Mouse (Mus musculus) forebrain, embryonic 13.5 days (tissue): ENCODE results near the gene Abcc8. TPM values are rescaled to one million over a fixed set of nuclear protein-coding genes. Genes with fewer than 3 reads are reported as not detected.

Experiments
- ATAC-seq: fragments of 200-750 bp; cut with Nextera tagmentation; 2 replicates; pipeline ENCODE4 v1.8.0; 2017
- H3K27ac ChIP-seq: fragments of 300-500 bp; sonication (generic); 2 replicates; pipeline ENCODE4 v1.5.1; 2015; ENCODE audit warnings: inconsistent platforms, mild to moderate bottlenecking, moderate library complexity
- H3K27me3 ChIP-seq: fragments of 300-500 bp; sonication (generic); 2 replicates; pipeline ENCODE4 v1.6.1; 2015; ENCODE audit warnings: mild to moderate bottlenecking, inconsistent platforms
- H3K36me3 ChIP-seq: fragments of 300-500 bp; sonication (generic); 2 replicates; pipeline ENCODE4 v1.6.1; 2015; ENCODE audit warnings: mild to moderate bottlenecking, inconsistent platforms; ENCODE audit not compliant: poor library complexity, severe bottlenecking
- H3K4me1 ChIP-seq: fragments of 300-500 bp; sonication (generic); 2 replicates; pipeline ENCODE4 v1.6.1; 2015; ENCODE audit warnings: inconsistent platforms
- H3K4me2 ChIP-seq: fragments of 300-500 bp; sonication (generic); 2 replicates; pipeline ENCODE4 v1.6.1; 2015; ENCODE audit warnings: inconsistent platforms, mild to moderate bottlenecking, moderate library complexity
- H3K4me3 ChIP-seq: fragments of 300-500 bp; sonication (generic); 2 replicates; pipeline ENCODE4 v1.5.1; 2015; ENCODE audit warnings: mild to moderate bottlenecking, inconsistent platforms
- H3K9ac ChIP-seq: fragments of 300-500 bp; sonication (generic); 2 replicates; pipeline ENCODE4 v1.6.1; 2015; ENCODE audit warnings: mild to moderate bottlenecking, inconsistent platforms
- H3K9me3 ChIP-seq: fragments of 300-500 bp; sonication (generic); replicated peaks from 2 replicates; pipeline ENCODE4 v1.6.1; 2016; ENCODE audit warnings: inconsistent platforms
- WGBS: fragments of 180-500 bp; shearing (Covaris S2); methylation state at CpG from one replicate; pipeline ENCODE4 v1.1.7; 2015; 5-methylcytosine and 5-hydroxymethylcytosine counted together
- polyA plus RNA-seq: library from polyadenylated mRNA; unstranded; fragments of >200 nt; fragmentation: Nextera tagmentation; extraction: Ambion mirVana; gene quantifications from 2 replicates; pipeline ENCODE4 v1.2.1, GENCODE M21; 2015

The Abcc8 gene
- polyA plus RNA-seq, 1 experiment from 2014 or later = 10.2 TPM

DNA sequence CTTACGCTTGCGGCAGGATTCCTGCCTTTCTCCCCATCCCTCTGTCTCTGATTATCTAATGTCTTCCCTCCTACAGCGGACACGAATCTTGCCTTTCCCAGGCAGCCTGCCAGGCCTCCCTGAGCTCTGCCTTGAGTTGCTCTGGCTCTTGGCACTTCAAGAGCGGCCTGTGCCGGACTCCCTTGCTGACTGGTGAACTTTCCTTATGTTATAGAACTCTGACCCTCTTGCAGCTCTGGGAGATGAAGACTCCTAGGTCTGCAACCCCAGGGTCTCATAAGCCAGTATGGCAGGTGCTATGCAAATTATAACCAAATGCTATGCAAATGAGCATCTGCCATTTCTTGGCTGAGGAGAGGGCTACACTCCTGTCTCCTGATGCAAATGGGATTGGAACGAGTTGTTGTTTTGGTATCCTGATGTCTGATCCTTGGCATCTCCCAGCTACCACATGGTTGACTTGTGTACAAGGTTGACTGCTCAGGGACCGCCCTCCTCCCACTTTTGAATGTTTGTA lies 76.7 kb downstream of the Abcc8 start:
- H3K36me3 ChIP-seq = no peaks in the 10 kb centered on the region; the same call in 1 of the 2 replicates
- peak; percentile 72 for ATAC-seq
- no peaks in the 10 kb centered on the region for H3K9me3 ChIP-seq
- H3K27ac ChIP-seq = peak overlapping the region; percentile 85
- H3K4me2 ChIP-seq = 0 out of 2 replicates have a peak overlapping the region, but pooled peaks have one; percentile 7
- H3K4me1 ChIP-seq = peaks cover 36% of the 10 kb centered on the region
- no peak overlapping the region for H3K9ac ChIP-seq
- H3K27me3 ChIP-seq = no peaks in the 10 kb centered on the region
- H3K4me3 ChIP-seq = no peak overlapping the region
- WGBS = 66% methylated on average over 8 of the region's 8 CpGs

DNA sequence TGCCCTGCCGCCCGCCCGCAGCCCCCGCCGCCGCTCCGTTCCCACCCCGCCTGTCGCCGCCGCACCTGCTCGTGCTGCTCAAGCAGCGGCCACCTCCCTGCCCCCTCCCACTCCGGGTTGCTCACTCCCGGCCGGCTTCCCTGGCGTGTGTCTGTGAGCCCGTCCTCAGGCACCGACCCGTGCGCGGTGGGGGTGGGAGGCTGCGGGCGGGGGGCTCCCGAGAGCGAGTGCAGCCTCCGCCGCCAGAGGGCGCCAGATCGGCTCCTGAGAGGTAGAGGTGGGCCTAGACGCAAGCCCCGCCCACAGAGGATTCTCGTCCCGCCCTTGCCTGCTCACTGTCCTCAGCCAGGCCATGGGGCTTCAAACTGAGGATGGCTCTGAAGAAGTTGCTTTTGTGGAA lies 79.3 kb downstream of the Abcc8 start, which contains the start of gene Kcnj11:
TSS of gene Kcnj11 (minus strand) at position 202 of the 400 bp plus-strand sequence.
- peak within 1 kb of the TSS; percentile 77 for H3K4me2 ChIP-seq
- peak within 1 kb of the TSS; percentile 79 for H3K9ac ChIP-seq
- H3K4me3 ChIP-seq = peak within 1 kb of the TSS; percentile 58
- H3K27me3 ChIP-seq = peaks cover 4% of the 10 kb centered on the region
- no peaks in the 10 kb centered on the region for H3K9me3 ChIP-seq
- H3K27ac ChIP-seq = no peak within 1 kb of the TSS
- ATAC-seq = peak; percentile 75
- peaks cover 47% of the 10 kb centered on the region for H3K4me1 ChIP-seq
- H3K36me3 ChIP-seq = no peaks in the 10 kb centered on the region
- whole genome bisulfite sequencing = 2% methylated on average over 34 of the region's 34 CpGs

DNA sequence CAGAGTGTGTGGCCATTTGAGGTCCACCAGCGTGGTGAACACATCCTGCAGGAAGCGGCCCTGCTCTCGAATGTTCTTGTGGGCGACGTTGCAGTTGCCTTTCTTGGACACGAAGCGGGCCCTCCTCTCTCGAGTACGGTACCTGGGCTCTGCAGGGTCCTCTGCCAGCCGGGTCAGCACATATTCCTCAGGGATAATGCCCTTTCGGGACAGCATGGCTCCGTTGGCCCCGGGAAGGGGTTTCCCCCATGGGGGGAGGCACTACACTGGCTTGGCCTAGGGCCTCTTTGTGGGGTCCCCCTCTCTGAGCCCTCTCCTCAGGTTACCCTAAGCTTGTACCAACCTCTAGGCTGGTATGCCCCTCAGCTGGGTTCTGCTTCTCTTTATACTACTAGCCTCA lies 80.2 kb downstream of the Abcc8 start:
- WGBS = 88% methylated on average over 13 of the region's 13 CpGs
- Histone ChIP-seq H3K27ac (no peak overlapping the region), H3K9ac (0 out of 2 replicates have a peak overlapping the region, but pooled peaks have one; percentile 79), H3K9me3 (no peaks in the 10 kb centered on the region), H3K36me3 (no peaks in the 10 kb centered on the region), H3K4me2 (peak overlapping the region; percentile 77), H3K4me1 (peaks cover 44% of the 10 kb centered on the region), H3K27me3 (peaks cover 12% of the 10 kb centered on the region), H3K4me3 (peak overlapping the region; percentile 58)
- no peak for ATAC-seq

DNA sequence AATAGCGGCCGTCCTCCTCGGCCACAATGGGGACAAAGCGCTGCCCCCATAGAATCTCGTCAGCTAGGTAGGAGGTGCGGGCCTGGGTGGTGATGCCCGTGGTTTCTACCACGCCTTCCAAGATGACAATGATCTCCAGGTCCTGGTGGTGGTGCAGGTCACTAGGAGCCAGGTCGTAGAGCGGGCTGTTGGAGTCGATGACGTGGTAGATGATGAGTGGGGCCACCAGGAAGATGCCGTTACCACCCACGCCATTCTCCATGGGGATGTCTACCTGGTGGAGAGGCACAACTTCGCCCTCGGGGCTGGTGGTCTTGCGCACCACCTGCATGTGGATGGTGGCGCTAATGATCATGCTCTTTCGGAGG lies 80.9 kb downstream of the Abcc8 start:
- Histone ChIP-seq H3K4me1 (peaks cover 36% of the 10 kb centered on the region), H3K36me3 (no peaks in the 10 kb centered on the region), H3K9me3 (no peaks in the 10 kb centered on the region), H3K27ac (no peak overlapping the region), H3K27me3 (peaks cover 15% of the 10 kb centered on the region), H3K4me2 (no peak overlapping the region), H3K9ac (no peak overlapping the region), H3K4me3 (no peak overlapping the region)
- 93% methylated on average over 19 of the region's 19 CpGs for WGBS
- no peak for ATAC-seq

DNA sequence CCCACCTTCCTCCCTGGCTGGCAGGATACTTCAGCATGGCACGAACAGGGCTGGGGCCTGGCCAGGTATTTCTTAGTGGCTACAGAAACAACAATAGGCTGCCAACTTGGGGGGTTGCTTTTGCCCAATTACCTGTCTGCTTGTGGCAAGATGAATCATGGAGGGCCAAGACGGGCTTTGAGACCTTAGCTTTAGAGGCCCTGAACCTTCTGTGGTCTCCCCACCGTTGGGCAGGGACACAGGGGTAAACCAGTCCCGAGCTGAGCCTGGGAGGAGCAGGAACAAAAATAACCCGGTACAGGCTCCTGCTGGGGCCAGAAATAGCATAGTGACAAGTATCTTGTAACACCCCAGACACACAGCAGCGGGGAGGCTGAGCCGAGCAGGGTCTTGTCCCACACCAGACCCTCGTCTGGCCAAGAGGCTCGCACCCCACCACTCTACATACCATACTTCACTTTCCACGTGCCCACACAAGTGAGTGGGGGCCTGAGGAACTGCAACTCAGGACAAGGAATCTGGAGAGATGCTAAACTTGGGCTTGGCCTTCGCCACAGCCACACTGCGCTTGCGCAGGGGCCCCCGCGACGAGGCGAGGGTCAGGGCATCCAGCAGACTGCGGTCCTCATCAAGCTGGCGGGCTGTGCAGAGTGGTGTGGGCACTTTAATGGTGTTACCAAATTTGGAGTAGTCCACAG lies 81.5 kb downstream of the Abcc8 start:
- WGBS = 85% methylated on average over 19 of the region's 19 CpGs

DNA sequence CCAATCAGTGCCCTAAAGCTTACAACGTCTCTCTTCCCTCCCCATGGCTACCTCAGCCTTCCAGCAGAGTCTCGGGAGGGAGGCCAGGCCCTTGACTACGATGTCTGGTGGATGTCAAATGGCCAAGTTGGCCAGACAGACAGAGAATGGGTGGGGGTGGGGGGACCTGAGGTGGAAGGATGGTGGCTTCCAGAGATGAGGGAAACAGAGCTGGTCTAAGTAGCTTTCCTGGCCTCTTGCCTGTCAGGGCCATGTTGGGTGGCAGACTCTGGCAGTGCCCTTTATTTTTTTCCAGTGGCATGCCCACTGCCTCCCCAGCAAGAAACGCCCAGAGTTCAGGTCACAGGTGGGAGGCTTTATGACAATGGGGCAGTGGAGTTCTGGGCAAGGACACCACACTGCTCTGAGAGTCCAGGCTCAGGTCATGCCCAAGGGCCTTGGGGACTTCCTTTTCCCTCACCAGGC lies 82.5 kb downstream of the Abcc8 start:
- Histone ChIP-seq H3K27ac (no peak overlapping the region), H3K4me3 (no peak overlapping the region), H3K9ac (no peak overlapping the region), H3K9me3 (no peaks in the 10 kb centered on the region), H3K27me3 (peaks cover 15% of the 10 kb centered on the region), H3K4me1 (peaks cover 21% of the 10 kb centered on the region), H3K36me3 (no peaks in the 10 kb centered on the region), H3K4me2 (peak overlapping the region; percentile 29)
- no peak for ATAC-seq
- WGBS = 63% methylated on average over 4 of the region's 4 CpGs

More for the DNA sequence above, 81.5 kb downstream of the Abcc8 start:
- no peaks in the 10 kb centered on the region for H3K36me3 ChIP-seq
- peak overlapping the region; percentile 29 for H3K4me2 ChIP-seq
- H3K27me3 ChIP-seq = peaks cover 15% of the 10 kb centered on the region
- no peak for ATAC-seq
- no peak overlapping the region for H3K4me3 ChIP-seq
- H3K9me3 ChIP-seq = no peaks in the 10 kb centered on the region
- H3K4me1 ChIP-seq = peaks cover 31% of the 10 kb centered on the region
- 0 out of 2 replicates have a peak overlapping the region, but pooled peaks have one; percentile 16 for H3K9ac ChIP-seq
- no peak overlapping the region for H3K27ac ChIP-seq

DNA sequence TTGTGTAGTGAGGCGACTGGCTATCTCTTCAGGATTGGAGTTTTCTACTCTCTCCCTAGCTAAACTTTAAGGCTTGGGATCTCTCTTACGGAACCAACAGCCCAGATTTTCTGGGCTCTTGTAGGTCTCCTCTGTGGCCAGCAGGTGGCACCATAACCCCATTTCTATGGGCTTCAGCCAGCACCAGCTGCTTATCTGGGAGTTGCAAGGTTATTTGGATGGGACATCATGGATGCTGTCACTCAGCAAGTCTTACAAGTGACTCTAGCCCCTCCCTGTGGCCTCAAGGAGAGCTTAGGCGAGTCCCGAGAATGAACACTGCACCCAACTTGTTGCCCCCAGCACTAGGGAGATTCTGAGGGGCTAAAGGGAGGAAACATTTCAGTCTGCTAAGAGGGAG lies 83.7 kb downstream of the Abcc8 start:
- peak; percentile 40; the same call in 1 of the 2 replicates for ATAC-seq
- 2% methylated on average over 4 of the region's 4 CpGs for WGBS
- H3K9ac ChIP-seq = no peak overlapping the region

DNA sequence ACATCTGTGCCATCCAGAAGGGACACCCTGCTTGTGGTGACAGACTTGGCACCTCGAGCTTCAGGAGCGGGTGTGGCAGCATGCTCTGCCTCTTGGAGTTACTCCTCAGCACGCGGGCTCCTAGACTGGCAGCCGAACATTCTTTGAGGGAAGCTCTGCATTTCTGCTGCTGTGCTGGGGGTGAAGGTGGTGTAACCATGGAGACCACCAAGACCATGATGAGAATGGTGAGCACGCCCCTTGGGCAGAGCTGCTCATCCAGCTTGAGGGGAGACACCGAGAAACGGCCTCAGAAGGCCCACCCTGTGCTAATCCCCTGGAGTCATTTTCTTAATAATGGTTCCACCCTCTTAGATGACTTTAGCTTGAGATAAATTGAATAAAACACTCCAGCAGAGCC lies 87.0 kb downstream of the Abcc8 start:
- Histone ChIP-seq H3K36me3 (no peaks in the 10 kb centered on the region), H3K27ac (no peak overlapping the region), H3K9ac (no peak overlapping the region), H3K27me3 (peaks cover 15% of the 10 kb centered on the region), H3K9me3 (no peaks in the 10 kb centered on the region), H3K4me2 (no peak overlapping the region), H3K4me1 (peaks cover 8% of the 10 kb centered on the region; the same call in 1 of the 2 replicates), H3K4me3 (no peak overlapping the region)
- 20% methylated on average over 8 of the region's 8 CpGs for WGBS
- no peak for ATAC-seq

More for the DNA sequence above, 83.7 kb downstream of the Abcc8 start:
- Histone ChIP-seq H3K27ac (no peak overlapping the region), H3K27me3 (peaks cover 15% of the 10 kb centered on the region), H3K4me1 (peaks cover 17% of the 10 kb centered on the region; the same call in 1 of the 2 replicates), H3K9me3 (no peaks in the 10 kb centered on the region), H3K36me3 (no peaks in the 10 kb centered on the region), H3K4me3 (no peak overlapping the region), H3K4me2 (0 out of 2 replicates have a peak overlapping the region, but pooled peaks have one; percentile 29)

DNA sequence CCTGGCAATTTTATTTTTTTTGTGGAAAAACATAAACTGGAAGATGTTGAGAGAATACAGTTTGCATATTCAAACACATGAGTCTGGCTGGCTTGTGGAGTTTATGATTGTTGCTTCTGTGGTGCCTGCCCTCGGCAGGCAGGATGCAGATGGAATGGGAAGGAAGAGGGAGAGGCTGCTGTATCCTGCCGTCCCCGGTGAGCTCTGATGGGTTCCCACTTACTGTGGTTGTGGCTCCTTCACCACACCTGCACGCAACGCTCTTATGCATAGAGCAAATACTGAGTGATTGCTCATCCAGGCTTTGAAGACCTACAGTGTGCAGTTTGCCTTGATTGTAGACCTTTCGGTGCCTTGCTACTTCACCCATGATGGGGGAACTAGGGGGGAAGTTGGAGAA lies 91.6 kb downstream of the Abcc8 start:
- H3K27me3 ChIP-seq = no peaks in the 10 kb centered on the region
- H3K4me2 ChIP-seq = no peak overlapping the region
- no peaks in the 10 kb centered on the region for H3K4me1 ChIP-seq
- no peak for ATAC-seq
- no peak overlapping the region for H3K27ac ChIP-seq
- no peak overlapping the region for H3K9ac ChIP-seq
- H3K4me3 ChIP-seq = no peak overlapping the region
- WGBS = 94% methylated on average over 6 of the region's 6 CpGs
- no peaks in the 10 kb centered on the region for H3K9me3 ChIP-seq
- peaks cover 19% of the 10 kb centered on the region for H3K36me3 ChIP-seq

DNA sequence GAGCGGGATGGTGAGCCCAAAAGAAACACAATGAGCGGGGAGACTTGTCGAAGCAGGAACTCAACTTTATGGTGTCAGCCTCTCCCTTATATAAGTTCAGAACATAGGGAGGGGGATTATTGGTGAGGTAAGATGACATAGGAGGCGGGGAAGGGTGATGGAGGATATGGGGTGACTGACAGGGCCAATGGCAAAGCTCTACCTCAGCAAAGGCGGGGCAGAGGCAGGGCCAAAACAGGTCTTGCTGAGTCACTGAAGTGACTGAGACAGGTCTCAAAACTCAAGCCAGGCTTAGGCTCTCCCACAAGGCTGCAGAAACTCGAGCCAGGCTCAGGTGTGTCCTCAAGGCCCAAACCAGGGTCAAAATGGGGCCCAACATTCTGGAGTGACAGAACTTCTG lies 93.5 kb downstream of the Abcc8 start:
- Histone ChIP-seq H3K9me3 (no peaks in the 10 kb centered on the region), H3K4me3 (no peak overlapping the region), H3K36me3 (peaks cover 38% of the 10 kb centered on the region), H3K9ac (no peak overlapping the region), H3K4me2 (no peak overlapping the region), H3K27me3 (no peaks in the 10 kb centered on the region), H3K4me1 (no peaks in the 10 kb centered on the region), H3K27ac (no peak overlapping the region)
- ATAC-seq = no peak
- 91% methylated on average over 6 of the region's 6 CpGs for WGBS

DNA sequence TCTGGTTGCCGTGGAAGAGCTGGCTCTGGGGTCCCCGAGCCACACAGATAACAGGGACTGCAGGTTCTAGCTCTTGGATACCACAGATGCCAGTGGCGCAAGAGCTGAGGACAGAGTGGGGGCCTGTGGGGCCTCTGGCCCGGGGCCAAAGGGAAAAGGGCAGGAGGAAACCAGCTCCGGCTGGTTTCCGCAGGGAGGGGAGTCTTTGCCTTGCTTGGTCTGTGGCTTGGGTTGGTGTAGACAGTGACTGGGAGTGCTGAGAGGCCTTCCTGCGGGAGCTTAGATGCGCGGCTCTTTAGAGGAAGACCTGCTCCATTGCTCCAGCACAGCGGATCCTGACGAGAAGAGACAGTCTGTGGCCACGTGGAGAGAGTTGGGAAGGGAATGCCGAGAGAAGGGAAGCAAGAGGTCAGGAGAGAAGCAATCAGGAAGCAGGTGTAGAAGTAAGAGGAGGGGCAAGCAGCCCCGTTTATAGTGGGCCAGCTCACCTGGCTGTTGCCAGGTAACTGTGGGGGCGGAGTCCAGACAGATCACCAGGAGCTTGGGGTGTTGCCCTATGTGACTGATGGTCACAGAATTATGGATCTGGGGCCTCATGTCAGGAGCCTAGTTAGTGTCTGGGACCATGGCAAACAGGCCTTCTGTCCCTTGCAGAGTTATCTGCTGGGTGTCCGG lies 94.9 kb downstream of the Abcc8 start:
- Histone ChIP-seq H3K9ac (no peak overlapping the region), H3K4me1 (no peaks in the 10 kb centered on the region), H3K4me2 (no peak overlapping the region), H3K36me3 (peaks cover 52% of the 10 kb centered on the region), H3K27me3 (no peaks in the 10 kb centered on the region), H3K4me3 (no peak overlapping the region), H3K27ac (no peak overlapping the region), H3K9me3 (no peaks in the 10 kb centered on the region)
- ATAC-seq = no peak
- 76% methylated on average over 16 of the region's 16 CpGs for WGBS

DNA sequence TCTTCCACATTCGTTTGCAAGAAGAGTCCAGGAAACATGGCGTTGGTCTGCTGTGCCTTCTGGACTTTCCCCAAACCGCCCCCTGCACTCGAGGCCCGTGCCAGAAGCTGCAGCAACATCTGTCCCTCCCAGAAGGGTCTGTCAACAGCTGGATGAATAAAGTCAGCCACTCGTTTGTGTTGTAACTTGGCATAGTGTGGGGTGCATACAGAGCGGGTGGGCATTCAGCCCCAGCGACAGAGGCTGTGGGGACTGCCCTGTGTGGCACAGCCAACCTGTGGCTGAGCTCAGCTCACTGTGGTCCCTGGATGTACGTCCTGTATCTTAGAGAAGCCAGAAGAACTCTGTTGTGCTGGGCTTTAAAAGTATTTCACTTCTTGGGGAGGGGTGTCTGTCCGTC lies 95.8 kb downstream of the Abcc8 start:
- Histone ChIP-seq H3K27me3 (no peaks in the 10 kb centered on the region), H3K9ac (no peak overlapping the region), H3K36me3 (peaks cover 61% of the 10 kb centered on the region), H3K4me2 (no peak overlapping the region), H3K9me3 (no peaks in the 10 kb centered on the region), H3K4me1 (no peaks in the 10 kb centered on the region), H3K4me3 (no peak overlapping the region), H3K27ac (no peak overlapping the region)
- WGBS = 91% methylated on average over 10 of the region's 10 CpGs
- ATAC-seq = no peak
